Mouse (Mus musculus): ENCODE measurements around the gene Scpep1. TPM values are rescaled to one million over a fixed set of nuclear protein-coding genes. Genes with fewer than 3 reads are reported as not detected.
A peak's percentile ranks its signal among the peaks of the same experiment; 100 is the strongest.

Gene Scpep1
- polyA plus RNA-seq, 1 experiment from 2014 or later: 37.6 TPM

DNA sequence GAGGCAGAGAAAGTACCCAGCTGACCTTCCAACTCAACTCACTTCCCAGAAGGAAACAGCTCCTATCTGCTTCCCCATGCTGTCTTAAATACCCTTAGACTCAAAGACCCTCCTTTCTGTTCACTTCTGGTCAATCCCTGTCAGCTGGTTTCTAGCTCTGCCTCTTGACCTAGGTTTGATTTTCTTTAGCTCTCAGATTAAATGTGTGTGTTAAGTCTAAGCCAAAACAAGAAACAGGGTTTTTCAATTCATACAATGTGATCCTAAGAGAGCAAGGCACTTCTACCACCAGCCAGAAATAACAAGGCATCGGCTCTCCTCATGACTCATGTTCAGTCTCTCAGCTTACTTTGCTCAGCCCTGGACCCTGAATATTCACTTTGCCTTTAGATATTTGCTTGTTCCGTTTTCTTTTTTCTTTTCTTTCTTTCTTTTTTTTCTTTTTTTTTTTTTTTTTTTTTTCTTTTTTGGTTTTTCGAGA, 11.7 kb upstream of the Scpep1 start, which contains the start of gene Elobl:
Elobl (minus strand) TSS at position 51 of the 481 bp plus-strand sequence.
- no peaks in the 10 kb centered on the region for H3K4me1 ChIP-seq

DNA sequence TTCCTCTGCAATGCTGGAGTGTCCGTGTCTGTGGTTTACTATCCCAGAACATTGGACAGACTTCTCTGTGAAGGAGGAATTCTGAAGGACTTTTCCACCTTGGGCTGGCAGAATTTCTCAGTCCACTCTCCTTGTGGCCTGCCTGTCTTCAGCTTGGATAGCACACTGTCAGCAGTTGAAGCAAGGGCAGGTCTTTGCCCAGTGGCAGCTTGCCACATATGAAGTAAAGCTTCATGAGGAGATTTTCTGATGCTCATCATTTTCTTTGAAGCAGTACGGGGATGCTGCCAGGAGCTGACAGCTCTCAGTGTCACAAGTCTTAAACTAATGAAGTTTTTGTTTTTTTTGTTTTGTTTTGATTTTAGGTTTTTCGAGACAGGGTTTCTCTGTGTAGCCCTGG, 3.6 kb upstream of the Scpep1 start:
- no peak overlapping the region for H3K9ac ChIP-seq

More for the DNA sequence above, 11.7 kb upstream of the Scpep1 start, which contains the start of gene Elobl:
- Histone ChIP-seq H3K9ac (no peak within 1 kb of the TSS), H3K4me3 (no peak within 1 kb of the TSS), H3K9me3 (no peaks in the 10 kb centered on the region), H3K36me3 (no peaks in the 10 kb centered on the region), H3K27me3 (replicated peaks) (no peaks in the 10 kb centered on the region), H3K4me2 (replicated peaks) (no peak within 1 kb of the TSS), H3K27ac (no peak within 1 kb of the TSS)
- ATAC-seq (ENCODE audit: low FRiP score, low read depth): no peak
- WGBS: 98% methylated on average over 2 of the region's 3 CpGs

DNA sequence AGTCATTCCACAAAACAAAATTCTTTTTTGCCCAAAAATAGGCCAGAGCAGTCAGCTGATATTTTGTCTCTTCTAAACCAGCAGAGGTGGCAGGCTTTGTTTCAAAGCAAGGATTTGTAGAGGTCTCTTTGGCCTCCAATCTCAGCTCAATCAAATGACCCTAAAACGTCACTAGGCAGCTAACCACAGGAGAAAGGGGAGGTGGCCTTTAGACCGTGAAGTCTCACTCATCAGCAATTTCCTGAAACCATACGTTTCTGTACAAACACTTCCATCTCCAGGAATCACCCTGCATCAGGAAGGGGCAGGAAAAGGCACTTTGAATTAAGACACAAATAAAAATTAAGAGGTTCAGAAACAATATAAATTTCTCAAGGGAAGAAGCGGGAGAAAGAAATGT, 462 bp downstream of the Scpep1 start:
- ATAC-seq (ENCODE audit: low FRiP score, low read depth): 0 out of 2 replicates have a peak, but pooled peaks have one; percentile 61
- Histone ChIP-seq H3K27ac (no peak overlapping the region), H3K4me3 (peak overlapping the region; percentile 41), H3K9ac (peak overlapping the region; percentile 44; the same call in 1 of the 2 replicates), H3K4me2 (replicated peaks) (peak overlapping the region; percentile 61), H3K9me3 (no peaks in the 10 kb centered on the region), H3K36me3 (no peaks in the 10 kb centered on the region; the same call in 1 of the 2 replicates), H3K4me1 (no peaks in the 10 kb centered on the region), H3K27me3 (replicated peaks) (no peaks in the 10 kb centered on the region)
- WGBS: under 1% methylated on average over 4 of the region's 4 CpGs

More for the DNA sequence above, 3.6 kb upstream of the Scpep1 start:
- 81% methylated on average over 3 of the region's 3 CpGs for WGBS
- Histone ChIP-seq H3K4me3 (no peak overlapping the region), H3K36me3 (no peaks in the 10 kb centered on the region), H3K27me3 (replicated peaks) (no peaks in the 10 kb centered on the region), H3K4me1 (no peaks in the 10 kb centered on the region), H3K27ac (no peak overlapping the region), H3K9me3 (no peaks in the 10 kb centered on the region), H3K4me2 (replicated peaks) (no peak overlapping the region)
- ATAC-seq (ENCODE audit: low FRiP score, low read depth): no peak

DNA sequence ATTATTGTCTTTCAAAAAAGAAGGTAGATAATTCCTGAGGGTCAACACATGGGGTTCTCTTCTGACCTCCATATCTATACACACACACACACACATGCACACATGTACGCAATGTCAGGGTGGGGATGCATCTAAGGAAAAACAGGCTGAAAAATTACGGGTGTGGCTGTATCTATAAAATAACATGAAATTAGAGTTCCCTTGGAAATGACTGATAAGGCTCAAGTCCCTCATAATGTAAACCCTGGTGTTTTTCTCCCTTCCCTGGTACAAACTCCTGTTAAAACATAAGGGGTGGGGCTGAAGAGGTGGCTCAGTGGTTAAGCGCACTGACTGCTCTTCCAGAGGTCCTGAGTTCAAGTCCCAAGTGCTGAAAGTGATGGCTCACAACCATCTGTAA, 1.7 kb downstream of the Scpep1 start:
- Histone ChIP-seq H3K9ac (no peak overlapping the region), H3K4me1 (no peaks in the 10 kb centered on the region), H3K36me3 (no peaks in the 10 kb centered on the region; the same call in 1 of the 2 replicates), H3K27ac (no peak overlapping the region), H3K9me3 (no peaks in the 10 kb centered on the region), H3K4me2 (replicated peaks) (no peak overlapping the region), H3K27me3 (replicated peaks) (no peaks in the 10 kb centered on the region), H3K4me3 (no peak overlapping the region)
- WGBS: 94% methylated on average over 3 of the region's 3 CpGs
- no peak for ATAC-seq (ENCODE audit: low FRiP score, low read depth)

DNA sequence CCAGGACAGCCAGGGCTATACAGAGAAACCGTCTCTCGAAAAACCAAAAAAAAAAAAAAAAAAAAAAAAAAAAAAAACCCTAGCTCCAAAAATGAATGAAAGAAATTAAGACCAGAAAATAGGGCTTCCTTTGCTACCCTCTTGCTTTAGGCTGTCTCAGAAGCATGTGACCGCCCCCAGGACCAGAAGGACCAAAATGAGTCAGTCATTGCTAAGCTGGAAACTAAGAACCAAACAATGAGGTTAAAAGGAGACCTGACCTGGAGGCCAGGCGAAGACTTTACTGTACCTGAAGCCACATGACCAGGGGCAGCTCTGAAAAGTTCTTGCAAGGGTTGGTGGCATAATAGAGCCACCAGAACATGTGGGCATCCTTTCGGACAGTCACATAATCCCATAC, 3.1 kb downstream of the Scpep1 start:
- Histone ChIP-seq H3K4me3 (no peak overlapping the region), H3K9me3 (no peaks in the 10 kb centered on the region), H3K4me1 (no peaks in the 10 kb centered on the region), H3K27me3 (replicated peaks) (no peaks in the 10 kb centered on the region), H3K9ac (no peak overlapping the region), H3K27ac (no peak overlapping the region), H3K4me2 (replicated peaks) (no peak overlapping the region), H3K36me3 (no peaks in the 10 kb centered on the region; the same call in 1 of the 2 replicates)
- 95% methylated on average over 5 of the region's 5 CpGs for WGBS
- ATAC-seq (ENCODE audit: low FRiP score, low read depth): no peak

DNA sequence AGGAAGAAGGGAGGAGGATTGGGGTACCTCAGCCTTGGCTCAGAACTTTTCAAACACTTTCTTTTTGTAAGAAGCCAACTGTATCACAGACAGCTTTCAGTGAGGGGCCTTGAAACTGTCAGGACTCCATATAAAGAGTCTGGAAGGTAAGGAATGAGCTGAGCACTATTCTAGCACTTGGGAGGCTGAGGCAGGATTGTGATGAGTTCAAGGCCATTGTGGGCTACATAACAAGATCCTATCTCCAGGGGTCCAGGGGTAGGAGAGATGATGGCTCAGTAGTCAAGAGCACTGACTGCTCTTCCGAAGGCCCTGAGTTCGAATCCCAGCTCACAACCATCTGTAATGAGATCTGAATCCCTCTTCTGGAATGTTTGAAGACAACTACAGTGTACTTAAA, 3.7 kb downstream of the Scpep1 start:
- H3K9me3 ChIP-seq: no peaks in the 10 kb centered on the region
- H3K4me3 ChIP-seq: no peak overlapping the region
- ATAC-seq (ENCODE audit: low FRiP score, low read depth): no peak
- no peak overlapping the region for H3K4me2 ChIP-seq (replicated peaks)
- H3K9ac ChIP-seq: no peak overlapping the region
- H3K36me3 ChIP-seq: peaks cover 4% of the 10 kb centered on the region; the same call in 1 of the 2 replicates
- H3K27me3 ChIP-seq (replicated peaks): no peaks in the 10 kb centered on the region
- no peak overlapping the region for H3K27ac ChIP-seq
- 96% methylated on average over 2 of the region's 2 CpGs for WGBS
- no peaks in the 10 kb centered on the region for H3K4me1 ChIP-seq

DNA sequence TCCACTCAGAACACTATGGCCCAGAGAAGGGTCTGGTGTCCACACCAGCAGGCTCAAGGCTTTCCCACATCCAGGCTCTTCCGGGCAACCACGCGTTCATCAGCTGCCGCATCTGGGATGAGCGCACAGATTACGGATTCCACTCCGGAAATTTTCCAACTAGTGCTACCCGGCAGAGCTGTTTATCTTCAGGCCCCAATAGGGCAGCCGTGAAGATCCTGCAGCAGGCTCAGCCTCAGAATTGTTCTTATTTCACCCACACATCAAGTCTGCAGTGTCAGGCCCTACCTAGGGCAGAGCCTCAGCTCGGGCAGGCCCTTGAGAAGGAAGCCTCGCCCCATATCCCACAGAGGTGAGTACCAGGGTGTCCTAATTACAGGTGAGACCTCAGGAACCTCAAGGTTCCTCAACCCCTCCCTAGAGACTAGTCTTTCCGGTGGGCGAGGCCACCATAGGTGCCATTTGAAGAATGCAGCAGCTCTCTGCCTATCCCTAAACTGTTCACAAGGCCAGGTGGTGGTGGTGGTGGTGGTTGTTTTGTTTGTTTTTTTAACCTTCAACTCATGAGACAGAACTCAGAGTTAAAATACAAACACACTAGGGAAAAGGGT, 4.5 kb downstream of the Scpep1 start:
- no peaks in the 10 kb centered on the region for H3K27me3 ChIP-seq (replicated peaks)
- no peaks in the 10 kb centered on the region for H3K4me1 ChIP-seq
- H3K4me3 ChIP-seq: no peak overlapping the region
- no peaks in the 10 kb centered on the region for H3K9me3 ChIP-seq
- H3K27ac ChIP-seq: no peak overlapping the region
- peaks cover 7% of the 10 kb centered on the region; the same call in 1 of the 2 replicates for H3K36me3 ChIP-seq
- H3K9ac ChIP-seq: no peak overlapping the region
- no peak for ATAC-seq (ENCODE audit: low FRiP score, low read depth)
- 92% methylated on average over 13 of the region's 13 CpGs for WGBS
- no peak overlapping the region for H3K4me2 ChIP-seq (replicated peaks)

DNA sequence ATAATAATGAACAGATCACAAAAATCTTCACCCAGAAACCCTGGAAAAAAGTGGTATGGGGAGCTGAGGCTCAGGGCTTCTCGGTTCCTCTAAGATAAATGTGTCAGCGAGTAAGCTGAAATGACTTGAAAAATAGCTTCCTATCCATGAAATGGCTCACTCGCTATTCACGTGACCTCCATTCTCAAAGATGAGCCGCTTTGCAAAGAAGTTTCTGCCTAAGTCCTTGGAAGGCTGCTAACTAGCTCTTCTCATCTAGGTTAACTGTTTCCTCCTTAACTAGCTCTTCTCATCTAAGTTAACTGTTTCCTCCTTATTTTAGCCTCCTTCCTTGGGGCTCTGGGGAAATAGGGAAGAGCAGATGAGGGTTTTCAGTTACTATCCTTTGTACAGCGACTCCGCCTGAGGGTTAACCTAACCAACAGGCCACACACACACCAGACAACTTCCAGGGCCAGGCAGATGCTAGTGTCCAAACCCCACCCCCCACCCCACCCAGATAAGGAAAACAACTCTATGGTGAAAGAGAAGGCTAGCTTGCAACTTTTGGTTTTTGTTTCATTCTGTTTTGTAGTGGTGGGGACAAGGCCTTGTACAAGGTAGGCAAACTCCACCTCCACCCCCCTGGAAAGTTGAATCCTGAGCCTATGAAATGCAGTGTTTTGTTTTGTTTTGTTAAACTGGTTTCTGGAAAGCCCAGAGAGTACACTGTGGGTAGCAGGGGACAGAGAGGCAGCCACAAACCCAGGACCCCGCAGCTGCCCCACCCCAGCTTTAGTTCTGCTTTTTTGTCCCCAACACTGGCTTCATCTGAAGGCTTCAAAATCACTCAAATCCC, 5.2 kb downstream of the Scpep1 start:
- 93% methylated on average over 8 of the region's 8 CpGs for WGBS
- H3K4me1 ChIP-seq: no peaks in the 10 kb centered on the region
- ATAC-seq (ENCODE audit: low FRiP score, low read depth): no peak

DNA sequence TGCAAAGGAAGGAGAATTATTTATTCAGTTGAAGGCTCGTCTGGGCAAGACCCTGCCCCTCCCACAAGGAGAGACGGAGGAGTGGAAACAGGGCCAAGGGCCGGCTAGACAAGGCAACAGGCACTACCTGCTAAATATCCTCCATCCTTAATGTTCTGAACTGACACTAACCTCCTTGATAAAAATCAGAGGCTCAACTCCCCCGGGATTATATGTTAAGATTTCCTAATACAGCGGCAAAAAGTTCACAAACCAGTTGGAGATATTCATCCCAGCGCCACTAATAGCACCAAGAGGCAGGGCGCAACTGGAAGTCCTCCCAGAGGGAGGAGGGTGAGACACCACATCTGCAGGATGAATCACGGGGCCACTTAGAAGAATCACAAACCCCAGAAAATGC, 6.4 kb downstream of the Scpep1 start:
- H3K36me3 ChIP-seq: peaks cover 20% of the 10 kb centered on the region; the same call in 1 of the 2 replicates
- H3K4me1 ChIP-seq: no peaks in the 10 kb centered on the region
- H3K9me3 ChIP-seq: no peaks in the 10 kb centered on the region
- no peak for ATAC-seq (ENCODE audit: low FRiP score, low read depth)
- 83% methylated on average over 8 of the region's 8 CpGs for WGBS
- no peak overlapping the region for H3K4me2 ChIP-seq (replicated peaks)
- no peak overlapping the region for H3K27ac ChIP-seq
- no peak overlapping the region for H3K4me3 ChIP-seq
- H3K9ac ChIP-seq: no peak overlapping the region
- H3K27me3 ChIP-seq (replicated peaks): no peaks in the 10 kb centered on the region

More for the DNA sequence above, 5.2 kb downstream of the Scpep1 start:
- H3K27ac ChIP-seq: no peak overlapping the region
- H3K36me3 ChIP-seq: peaks cover 12% of the 10 kb centered on the region; the same call in 1 of the 2 replicates
- no peak overlapping the region for H3K4me3 ChIP-seq
- H3K9me3 ChIP-seq: no peaks in the 10 kb centered on the region
- no peak overlapping the region for H3K4me2 ChIP-seq (replicated peaks)
- H3K9ac ChIP-seq: no peak overlapping the region
- no peaks in the 10 kb centered on the region for H3K27me3 ChIP-seq (replicated peaks)

DNA sequence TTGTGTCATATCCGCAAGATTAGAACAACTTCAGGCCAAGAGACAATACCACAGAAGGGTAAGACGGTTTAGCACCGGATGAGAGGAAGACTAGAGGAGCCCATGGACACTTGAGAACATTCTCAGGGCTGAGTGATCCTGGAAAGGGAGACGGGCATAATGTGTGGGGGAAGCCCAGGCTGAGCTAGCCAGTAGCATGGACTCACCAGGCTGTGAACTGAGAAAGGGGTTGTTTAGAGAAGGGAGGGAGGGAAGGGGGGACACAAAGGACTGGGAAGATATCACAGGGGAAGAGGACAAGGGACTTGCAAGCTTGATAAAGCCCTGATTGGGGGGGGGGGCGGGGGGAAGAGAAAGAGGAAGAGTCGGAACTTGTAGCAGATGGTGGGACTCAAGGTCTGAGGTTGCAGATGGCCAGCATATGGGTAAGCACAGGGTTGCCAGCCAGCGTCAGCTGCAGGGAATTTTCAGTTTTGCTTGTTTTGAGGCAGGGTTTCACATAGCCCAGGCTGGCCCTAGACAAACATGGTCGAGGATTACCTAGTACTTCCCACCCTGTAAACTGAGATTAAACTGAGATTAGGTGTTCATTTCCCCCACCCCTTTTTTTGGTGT, 9.2 kb downstream of the Scpep1 start:
- 87% methylated on average over 8 of the region's 8 CpGs for WGBS
- Histone ChIP-seq H3K4me3 (no peak overlapping the region), H3K27ac (no peak overlapping the region), H3K4me2 (replicated peaks) (no peak overlapping the region), H3K27me3 (replicated peaks) (no peaks in the 10 kb centered on the region), H3K9ac (no peak overlapping the region), H3K4me1 (no peaks in the 10 kb centered on the region), H3K36me3 (peaks cover 20% of the 10 kb centered on the region; the same call in 1 of the 2 replicates), H3K9me3 (no peaks in the 10 kb centered on the region)
- ATAC-seq (ENCODE audit: low FRiP score, low read depth): no peak

DNA sequence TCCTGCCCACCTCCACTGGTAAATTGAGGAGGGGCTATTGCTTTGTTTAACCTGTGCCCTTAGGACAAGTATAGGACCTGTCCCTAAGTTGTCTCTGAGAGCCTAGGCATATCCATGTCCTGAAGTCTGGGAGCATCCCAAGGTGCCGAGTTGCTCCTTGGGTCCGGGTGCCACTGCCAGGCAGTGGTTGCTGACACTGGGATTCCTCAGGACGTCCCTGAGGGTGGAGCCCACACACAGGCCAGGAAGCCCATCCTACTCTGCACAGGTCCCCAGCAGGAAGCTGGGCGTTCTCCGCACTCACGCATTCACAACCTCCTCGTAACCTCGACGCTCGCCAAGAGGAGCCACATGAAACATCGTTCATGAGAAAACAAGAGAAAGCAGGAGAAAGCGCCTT, 13.8 kb downstream of the Scpep1 start:
- Histone ChIP-seq H3K27me3 (replicated peaks) (no peaks in the 10 kb centered on the region), H3K4me3 (no peak overlapping the region), H3K4me2 (replicated peaks) (no peak overlapping the region), H3K36me3 (peaks cover 23% of the 10 kb centered on the region), H3K4me1 (no peaks in the 10 kb centered on the region), H3K27ac (no peak overlapping the region), H3K9me3 (no peaks in the 10 kb centered on the region), H3K9ac (no peak overlapping the region)
- WGBS: 78% methylated on average over 12 of the region's 12 CpGs
- ATAC-seq (ENCODE audit: low FRiP score, low read depth): no peak

DNA sequence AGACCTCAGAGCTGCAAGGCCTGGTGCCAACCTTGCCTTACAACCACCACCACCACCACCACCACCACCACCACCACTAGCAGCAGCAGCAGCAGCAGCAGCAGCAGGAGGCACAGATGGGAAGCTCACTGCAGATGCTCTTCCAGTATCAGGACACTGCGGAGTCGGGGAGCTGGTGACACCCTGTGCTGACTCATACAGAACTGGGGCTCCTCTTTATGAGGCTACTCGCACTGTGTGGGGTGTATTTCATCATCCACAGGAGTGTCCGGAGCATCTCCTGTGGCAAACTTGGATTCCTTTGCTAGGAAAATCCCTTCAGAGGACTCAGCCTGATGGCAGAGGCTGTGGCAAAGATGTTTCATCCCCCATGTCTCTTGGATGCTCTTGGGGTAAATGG, 15.6 kb downstream of the Scpep1 start:
- Histone ChIP-seq H3K4me2 (replicated peaks) (no peak overlapping the region), H3K27ac (no peak overlapping the region), H3K4me3 (no peak overlapping the region), H3K9ac (no peak overlapping the region), H3K36me3 (peaks cover 23% of the 10 kb centered on the region), H3K4me1 (no peaks in the 10 kb centered on the region), H3K27me3 (replicated peaks) (no peaks in the 10 kb centered on the region), H3K9me3 (no peaks in the 10 kb centered on the region)
- ATAC-seq (ENCODE audit: low FRiP score, low read depth): no peak
- 96% methylated on average over 4 of the region's 4 CpGs for WGBS

Data from neural tube, embryonic 12.5 days (tissue).